Mouse (Mus musculus) embryonic facial prominence, embryonic 15.5 days (tissue): Measurements from ENCODE around the gene Enpp7. TPM values are rescaled to one million over a fixed set of nuclear protein-coding genes. Genes with fewer than 3 reads are reported as not detected.

ENCODE experiments used
- ATAC-seq: fragments of 200-750 bp; cut with Nextera tagmentation; 2 replicates; pipeline ENCODE4 v1.8.0; 2017; ENCODE audit warnings: low read depth, moderate TSS enrichment; ENCODE audit not compliant: insufficient number of reproducible peaks, low FRiP score, low TSS enrichment
- H3K27ac ChIP-seq: fragments of 300-500 bp; sonication (generic); replicated peaks from 2 replicates; pipeline ENCODE4 v1.5.1; 2015; ENCODE audit warnings: mild to moderate bottlenecking, inconsistent platforms
- H3K27me3 ChIP-seq: fragments of 300-500 bp; sonication (generic); 2 replicates; pipeline ENCODE4 v1.6.1; 2015; ENCODE audit warnings: inconsistent platforms
- H3K36me3 ChIP-seq: fragments of 300-500 bp; sonication (generic); 2 replicates; pipeline ENCODE4 v1.6.1; 2015; ENCODE audit warnings: mild to moderate bottlenecking, inconsistent platforms
- H3K4me1 ChIP-seq: fragments of 300-500 bp; sonication (generic); 2 replicates; pipeline ENCODE4 v1.6.1; 2015; ENCODE audit warnings: inconsistent platforms
- H3K4me2 ChIP-seq: fragments of 300-500 bp; sonication (generic); replicated peaks from 2 replicates; pipeline ENCODE4 v1.6.1; 2015; ENCODE audit warnings: mild to moderate bottlenecking, inconsistent platforms
- H3K4me3 ChIP-seq: fragments of 300-500 bp; sonication (generic); replicated peaks from 2 replicates; pipeline ENCODE4 v1.5.1; 2015; ENCODE audit warnings: mild to moderate bottlenecking, inconsistent platforms
- H3K9ac ChIP-seq: fragments of 300-500 bp; sonication (generic); 2 replicates; pipeline ENCODE4 v1.6.1; 2015; ENCODE audit warnings: inconsistent platforms
- H3K9me3 ChIP-seq: fragments of 300-500 bp; sonication (generic); replicated peaks from 2 replicates; pipeline ENCODE4 v1.6.1; 2016; ENCODE audit warnings: inconsistent platforms
- WGBS: fragments of 180-500 bp; shearing (Covaris S2); methylation state at CpG from one replicate; pipeline ENCODE4 v1.1.7; 2015; 5-methylcytosine and 5-hydroxymethylcytosine counted together
- polyA plus RNA-seq: library from polyadenylated mRNA; unstranded; fragments of >200 nt; fragmentation: Nextera tagmentation; extraction: Ambion mirVana; gene quantifications from 2 replicates; pipeline ENCODE4 v1.2.1, GENCODE M21; 2015

Gene Enpp7
- polyA plus RNA-seq, 1 experiment from 2014 or later = not detected

DNA sequence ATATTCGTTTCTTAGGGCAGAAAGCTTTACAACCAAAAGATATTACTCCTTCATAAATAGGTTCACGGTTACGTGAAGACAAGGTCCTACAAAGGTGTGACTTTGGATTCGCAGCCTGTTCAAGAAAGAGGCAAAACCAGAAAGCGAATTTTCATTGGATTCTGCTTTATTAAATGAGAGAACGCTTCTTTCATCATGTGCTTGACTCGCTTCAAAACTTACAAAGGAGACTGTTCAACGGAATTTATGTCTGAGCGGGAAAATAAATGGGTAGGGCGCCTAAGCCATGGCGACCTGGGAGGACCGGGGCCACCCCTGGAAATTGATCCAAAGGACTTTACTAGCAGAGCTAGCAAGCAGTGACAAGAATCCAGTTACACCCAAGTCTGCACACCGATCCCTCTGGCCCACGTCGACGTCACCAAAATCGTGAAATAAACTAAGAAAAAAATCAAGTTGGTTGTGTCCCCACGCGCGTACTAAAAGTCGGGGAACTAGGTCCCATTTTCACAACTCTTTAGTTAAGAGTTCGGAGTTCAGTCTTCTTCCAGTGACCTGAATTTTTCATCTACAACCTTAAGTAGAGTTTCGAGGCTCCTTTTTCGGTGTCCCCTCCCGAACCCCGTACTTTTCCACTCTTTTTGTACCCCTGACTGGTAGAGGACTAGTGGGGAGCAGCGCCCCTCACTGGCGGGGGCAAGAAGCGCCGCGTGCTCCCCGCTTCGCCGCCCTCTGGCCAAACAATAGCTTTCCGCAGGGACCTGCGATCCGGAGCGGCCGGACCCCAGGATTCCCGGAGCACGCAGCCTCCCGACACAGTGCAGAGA lies 34.3 kb downstream of the Enpp7 start:
- WGBS = 4% methylated on average over 42 of the region's 42 CpGs
- Histone ChIP-seq H3K9ac (peak overlapping the region; percentile 63), H3K27me3 (no peaks in the 10 kb centered on the region), H3K4me3 (peak overlapping the region; percentile 96), H3K4me2 (peak overlapping the region; percentile 77), H3K27ac (peak overlapping the region; percentile 92), H3K9me3 (no peaks in the 10 kb centered on the region), H3K36me3 (peaks cover 11% of the 10 kb centered on the region), H3K4me1 (peaks cover 44% of the 10 kb centered on the region)
- ATAC-seq = no peak

- Histone ChIP-seq H3K9me3 (no peaks in the 10 kb centered on the region), H3K36me3 (peaks cover 19% of the 10 kb centered on the region), H3K4me3 (peak within 1 kb of the TSS; percentile 96), H3K4me2 (peak within 1 kb of the TSS; percentile 77), H3K4me1 (peaks cover 44% of the 10 kb centered on the region), H3K9ac (peak within 1 kb of the TSS; percentile 85), H3K27ac (peak within 1 kb of the TSS; percentile 92), H3K27me3 (no peaks in the 10 kb centered on the region)
- peak; percentile 89 for ATAC-seq
- under 1% methylated on average over 90 of the region's 99 CpGs for WGBS
Measured at GRCm38 (mm10) chr11:119022895-119023615, 35.1 kb downstream of the Enpp7 start, which contains the start of gene Cbx2. TSS of gene Cbx2 (plus strand) at chr11:119022962.

DNA sequence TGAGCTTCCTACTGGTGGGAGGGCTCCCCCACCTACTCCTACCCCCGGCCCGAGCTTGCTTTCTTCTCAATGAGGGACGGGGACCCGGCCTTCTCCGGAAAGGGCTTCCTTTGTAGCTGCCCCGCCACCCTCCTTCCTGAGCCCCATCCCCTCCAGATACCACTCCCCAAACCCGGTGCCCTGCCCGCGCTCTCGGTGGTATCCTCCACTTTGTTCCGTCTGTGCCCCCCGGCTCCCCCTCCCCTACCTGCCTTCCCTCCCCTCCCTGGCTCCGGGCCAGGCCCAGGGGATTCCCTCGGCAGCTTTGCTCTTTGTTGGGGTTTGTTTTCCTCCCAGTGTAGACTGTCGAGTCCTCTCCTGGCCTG lies 35.6 kb downstream of the Enpp7 start:
- Histone ChIP-seq H3K9me3 (no peaks in the 10 kb centered on the region), H3K4me2 (peak overlapping the region; percentile 77), H3K36me3 (peaks cover 24% of the 10 kb centered on the region), H3K4me3 (peak overlapping the region; percentile 96), H3K27ac (peak overlapping the region; percentile 92), H3K9ac (peak overlapping the region; percentile 85), H3K27me3 (no peaks in the 10 kb centered on the region), H3K4me1 (peaks cover 44% of the 10 kb centered on the region)
- peak; percentile 12; the same call in 1 of the 2 replicates for ATAC-seq
- under 1% methylated on average over 15 of the region's 15 CpGs for WGBS

DNA sequence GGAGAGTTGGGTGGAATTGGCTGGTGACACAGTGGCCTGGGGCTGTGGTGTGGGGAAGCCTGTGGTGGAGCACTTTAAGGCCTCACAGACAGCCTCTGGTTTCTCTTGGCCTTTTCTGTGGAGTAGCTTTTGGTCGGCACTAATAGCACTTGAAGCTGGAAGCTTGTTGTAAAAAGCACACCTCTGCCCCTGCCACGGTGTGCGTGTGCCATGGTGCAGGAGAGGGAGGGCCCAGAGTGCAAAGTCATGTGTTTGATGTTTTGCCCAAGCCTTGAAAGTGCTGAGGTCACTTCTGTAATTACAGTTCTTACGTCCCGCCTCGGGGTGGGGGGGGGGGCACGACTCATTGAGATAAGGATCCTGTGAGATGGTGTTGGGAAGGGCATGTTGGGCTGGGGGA lies 36.3 kb downstream of the Enpp7 start:
- peak overlapping the region; percentile 92 for H3K27ac ChIP-seq
- WGBS = 1% methylated on average over 7 of the region's 7 CpGs
- peak overlapping the region; percentile 77 for H3K4me2 ChIP-seq
- peaks cover 44% of the 10 kb centered on the region for H3K4me1 ChIP-seq
- no peaks in the 10 kb centered on the region for H3K27me3 ChIP-seq
- no peak for ATAC-seq
- peak overlapping the region; percentile 85 for H3K9ac ChIP-seq
- no peaks in the 10 kb centered on the region for H3K9me3 ChIP-seq
- peak overlapping the region; percentile 96 for H3K4me3 ChIP-seq
- H3K36me3 ChIP-seq = peaks cover 31% of the 10 kb centered on the region

DNA sequence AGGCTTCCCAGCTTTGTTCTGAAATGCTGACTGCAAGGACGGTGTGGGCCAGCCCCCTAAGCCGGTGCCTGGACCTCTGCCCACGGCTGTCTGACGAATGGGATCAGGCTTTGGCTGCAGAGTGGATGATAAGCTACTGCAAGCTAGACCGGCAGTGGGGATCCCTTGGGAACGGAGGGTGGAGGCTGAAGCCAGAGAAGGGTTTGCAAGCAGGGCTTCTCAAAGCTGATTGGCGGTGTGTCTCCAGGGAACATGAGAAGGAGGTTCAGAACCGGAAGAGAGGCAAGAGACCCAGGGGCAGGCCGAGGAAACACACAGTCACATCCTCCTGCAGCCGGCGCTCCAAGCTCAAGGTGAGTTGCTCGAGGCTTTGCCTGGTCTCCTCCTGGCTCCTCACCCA lies 38.2 kb downstream of the Enpp7 start:
- Histone ChIP-seq H3K4me2 (peak overlapping the region; percentile 15; the same call in 1 of the 2 replicates), H3K4me1 (peaks cover 44% of the 10 kb centered on the region), H3K27me3 (no peaks in the 10 kb centered on the region), H3K9me3 (no peaks in the 10 kb centered on the region), H3K27ac (no peak overlapping the region), H3K4me3 (no peak overlapping the region), H3K36me3 (peaks cover 47% of the 10 kb centered on the region), H3K9ac (no peak overlapping the region)
- WGBS = 34% methylated on average over 12 of the region's 12 CpGs
- ATAC-seq = no peak

- Histone ChIP-seq H3K27me3 (peaks cover 43% of the 10 kb centered on the region), H3K4me3 (peak overlapping the region; percentile 32), H3K4me2 (peak overlapping the region; percentile 58), H3K9ac (no peak overlapping the region), H3K4me1 (peaks cover 46% of the 10 kb centered on the region), H3K36me3 (peaks cover 25% of the 10 kb centered on the region), H3K9me3 (no peaks in the 10 kb centered on the region), H3K27ac (no peak overlapping the region)
- WGBS = 1% methylated on average over 26 of the region's 26 CpGs
- ATAC-seq = peak; percentile 60
Measured at GRCm38 (mm10) chr11:119033874-119034558, 46.0 kb downstream of the Enpp7 start.

DNA sequence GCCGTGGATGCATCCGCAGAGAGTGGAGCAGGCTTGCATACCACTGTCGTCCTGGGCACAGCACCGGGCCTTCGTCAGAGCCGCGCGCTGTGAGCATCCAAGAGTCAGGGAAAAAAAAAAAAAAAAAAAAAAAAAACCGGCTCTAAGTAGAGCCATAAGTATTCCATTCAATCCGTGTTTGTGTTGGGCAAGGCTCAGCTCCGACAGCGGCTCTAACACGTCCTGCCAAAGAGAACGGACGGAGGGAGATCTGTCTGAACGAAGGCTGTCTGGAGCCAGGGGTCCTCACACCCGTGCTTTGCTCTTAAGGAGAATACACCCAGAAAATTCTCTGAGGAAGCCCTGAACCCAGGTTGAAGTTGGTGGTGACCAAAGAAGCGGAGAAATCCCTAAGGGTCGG lies 46.6 kb downstream of the Enpp7 start:
- peaks cover 20% of the 10 kb centered on the region for H3K36me3 ChIP-seq
- peak overlapping the region; percentile 58 for H3K4me2 ChIP-seq
- no peak overlapping the region for H3K9ac ChIP-seq
- H3K27ac ChIP-seq = no peak overlapping the region
- H3K27me3 ChIP-seq = peaks cover 46% of the 10 kb centered on the region
- no peaks in the 10 kb centered on the region for H3K9me3 ChIP-seq
- WGBS = 4% methylated on average over 19 of the region's 19 CpGs
- H3K4me1 ChIP-seq = peaks cover 53% of the 10 kb centered on the region
- H3K4me3 ChIP-seq = peak overlapping the region; percentile 32
- ATAC-seq = no peak; the same call in 1 of the 2 replicates

DNA sequence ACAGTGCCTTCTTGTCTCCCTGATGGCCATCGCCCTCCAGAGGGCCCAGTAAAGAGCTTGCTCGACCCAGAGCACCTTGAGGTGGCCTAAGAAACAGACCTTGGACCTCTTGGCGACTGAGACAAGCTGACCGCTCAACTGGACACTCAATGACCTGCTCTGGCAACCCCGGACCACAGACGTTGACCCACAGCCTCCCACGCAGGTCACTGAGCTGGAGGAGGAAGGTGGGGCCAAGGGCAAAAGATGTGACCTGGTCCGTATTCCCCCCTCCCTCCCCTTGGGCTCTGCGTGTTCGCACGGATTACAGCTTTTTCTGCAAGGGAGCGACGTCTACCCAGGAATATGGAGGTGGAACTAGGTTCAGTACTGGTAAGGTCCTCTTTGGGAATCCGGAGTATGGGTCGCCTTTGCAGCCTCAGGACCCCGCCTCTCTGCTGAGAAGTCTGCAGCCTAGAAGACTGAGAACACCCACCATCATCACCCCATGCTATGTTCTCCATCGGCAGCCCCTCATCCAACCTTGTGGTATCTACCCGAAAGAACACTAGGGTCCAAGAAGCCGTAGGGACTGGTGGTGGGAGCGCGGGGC lies 47.2 kb downstream of the Enpp7 start:
- no peaks in the 10 kb centered on the region for H3K9me3 ChIP-seq
- peaks cover 46% of the 10 kb centered on the region for H3K27me3 ChIP-seq
- H3K36me3 ChIP-seq = peaks cover 15% of the 10 kb centered on the region
- H3K9ac ChIP-seq = no peak overlapping the region
- H3K4me3 ChIP-seq = 0 out of 2 replicates have a peak overlapping the region, but pooled peaks have one; percentile 32
- peaks cover 58% of the 10 kb centered on the region for H3K4me1 ChIP-seq
- ATAC-seq = no peak
- WGBS = 6% methylated on average over 21 of the region's 21 CpGs
- no peak overlapping the region for H3K27ac ChIP-seq
- H3K4me2 ChIP-seq = peak overlapping the region; percentile 58

DNA sequence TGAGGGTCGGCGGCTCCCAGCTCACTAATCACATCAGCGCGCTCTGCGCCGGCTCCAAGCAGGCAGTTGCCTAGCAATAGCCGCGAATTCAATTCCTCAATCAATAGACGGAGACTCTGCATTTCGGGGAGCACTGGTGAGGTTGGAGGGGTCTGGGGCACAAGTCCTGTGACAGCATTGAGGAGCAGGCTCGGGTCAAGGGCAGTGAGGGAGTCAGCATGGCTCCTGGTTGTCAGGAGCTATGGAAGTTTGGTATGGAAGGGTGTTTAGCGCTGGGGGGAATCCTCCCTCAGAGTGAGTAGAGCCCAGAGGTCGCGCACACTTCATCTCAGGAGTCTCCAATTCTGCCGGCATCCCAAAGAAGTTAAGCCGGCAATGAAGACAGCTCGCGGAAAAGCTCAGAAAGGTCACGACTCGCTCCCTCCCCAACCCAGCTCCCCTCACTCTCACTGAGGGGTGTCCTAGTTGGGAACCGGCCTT lies 47.7 kb downstream of the Enpp7 start:
- WGBS = 18% methylated on average over 21 of the region's 21 CpGs
- Histone ChIP-seq H3K4me2 (no peak overlapping the region), H3K27me3 (peaks cover 46% of the 10 kb centered on the region), H3K36me3 (peaks cover 10% of the 10 kb centered on the region), H3K27ac (no peak overlapping the region), H3K4me3 (no peak overlapping the region), H3K4me1 (peaks cover 61% of the 10 kb centered on the region), H3K9me3 (no peaks in the 10 kb centered on the region), H3K9ac (no peak overlapping the region)
- ATAC-seq = no peak

DNA sequence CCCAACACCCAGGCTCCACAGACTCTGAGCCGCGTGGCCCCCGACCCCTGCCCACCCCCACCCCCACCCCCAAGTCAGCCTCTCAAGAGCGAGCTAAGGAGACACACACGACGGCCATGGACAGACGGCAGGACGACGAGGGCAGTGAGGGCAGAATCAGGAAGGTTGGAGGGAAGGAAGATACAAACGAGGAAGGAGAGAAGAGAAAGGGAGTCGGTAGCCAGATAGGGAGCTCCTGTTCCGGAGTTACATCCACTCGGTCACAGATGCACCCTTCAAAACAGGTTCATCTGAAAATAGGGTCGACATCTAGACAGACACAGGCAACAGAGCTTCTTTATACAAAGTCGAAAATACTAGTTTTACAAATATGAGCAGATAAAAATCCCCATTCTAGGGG lies 48.5 kb downstream of the Enpp7 start:
- no peak for ATAC-seq
- Histone ChIP-seq H3K36me3 (peaks cover 8% of the 10 kb centered on the region), H3K4me2 (peak overlapping the region; percentile 78), H3K4me3 (no peak overlapping the region), H3K27ac (no peak overlapping the region), H3K9me3 (no peaks in the 10 kb centered on the region), H3K4me1 (peaks cover 64% of the 10 kb centered on the region), H3K9ac (no peak overlapping the region), H3K27me3 (peaks cover 48% of the 10 kb centered on the region)
- WGBS = 10% methylated on average over 15 of the region's 15 CpGs
